Comparison of ENCODE assay signal across 8 mouse cellular contexts in genomic region chr11:84916703-84917300, GRCm38 (mm10). TPM values are rescaled to one million over a fixed set of nuclear protein-coding genes. Genes with fewer than 3 reads are reported as not detected.
DNase-seq lines count a peak whose midpoint lies in the region; ATAC-seq and TF ChIP-seq lines count a peak whose summit lies in the region.

No protein-coding gene starts in this region.

- H3K4me2 ChIP-seq in heart, embryonic 11.5 days, result peak overlapping the region; percentile 81
- peak overlapping the region; percentile 91 for H3K4me2 ChIP-seq in heart, postnatal 0 days (ENCODE audit: low read depth, low read length)

- no peak for TF ChIP-seq EP300 in heart, postnatal 0 days (IDR thresholded peaks at IDR 0.05; ENCODE audit: low read depth)

- TF ChIP-seq CTCF in heart, postnatal 0 days (IDR thresholded peaks at IDR 0.05; ENCODE audit: low read depth), result no peak

- whole genome bisulfite sequencing in heart, embryonic 11.5 days (ENCODE audit: insufficient replicate concordance), result 54% methylated on average over 7 of the region's 7 CpGs
- 52% methylated on average over 7 of the region's 7 CpGs for WGBS in heart, postnatal 0 days
- WGBS in macrophage (ENCODE audit: missing documents), result 74% methylated on average over 7 of the region's 7 CpGs

- peak overlapping the region; percentile 81 for H3K4me3 ChIP-seq in heart, embryonic 11.5 days (ENCODE audit: low read depth, low read length)
- H3K4me3 ChIP-seq in ES-E14 (ENCODE audit: insufficient read depth in 1 of 2, low read depth in 1 of 2, low read length in 2 of 2, poor library complexity in 1 of 2, severe bottlenecking in 1 of 2) (peak overlapping the region; percentile 95 to 100; a peak in 3 of 4 replicates), macrophage (ENCODE audit: inconsistent target) (peak overlapping the region; percentile 91)
- peak overlapping the region; percentile 86 for H3K4me3 ChIP-seq in heart, postnatal 0 days (ENCODE audit: low read depth, low read length)

- no peak overlapping the region for H3K27ac ChIP-seq in heart, embryonic 11.5 days (ENCODE audit: low read depth, low read length)
- H3K27ac ChIP-seq in ES-E14 (ENCODE audit: insufficient read depth, low read depth, low read length, poor library complexity, severe bottlenecking) (no peak overlapping the region), macrophage (no peak overlapping the region)
- no peak overlapping the region for H3K27ac ChIP-seq in heart, postnatal 0 days (ENCODE audit: low read depth)

- no peaks in the 10 kb centered on the region for H3K27me3 ChIP-seq in heart, embryonic 11.5 days (ENCODE audit: control insufficient read depth, insufficient read depth, low read length)
- no peaks in the 10 kb centered on the region for H3K27me3 ChIP-seq in heart, postnatal 0 days (ENCODE audit: control insufficient read depth, insufficient read depth, low read length)

- H3K36me3 ChIP-seq in heart, embryonic 11.5 days (ENCODE audit: control insufficient read depth, insufficient read depth, low read length), result peaks cover 9% of the 10 kb centered on the region; the same call in 1 of the 2 replicates
- H3K36me3 ChIP-seq in ES-E14 (ENCODE audit: control insufficient read depth, insufficient read depth, low read length, poor library complexity, severe bottlenecking), result peaks cover 16% of the 10 kb centered on the region
- peaks cover 14% of the 10 kb centered on the region for H3K36me3 ChIP-seq in heart, postnatal 0 days (replicated peaks; ENCODE audit: control insufficient read depth, insufficient read depth, low read length)
- peaks cover 3% of the 10 kb centered on the region; the same call in 1 of the 2 replicates for H3K36me3 ChIP-seq in macrophage (ENCODE audit: inconsistent target)

- in situ Hi-C loops in ES-E14 (cut with MboI; ENCODE audit: low sequenced_read_pairs in 2 of 2, unreplicated experiment in 2 of 2), result loop anchor here in 1 of 2 experiments (5.0 kb wide), 1 partner anchor 65 kb away; no protein-coding TSS in a partner anchor

- no peaks in the 10 kb centered on the region for H3K4me1 ChIP-seq in heart, embryonic 11.5 days (ENCODE audit: control insufficient read depth, insufficient read depth, low read length)
- H3K4me1 ChIP-seq in ES-E14 (ENCODE audit: control insufficient read depth in 2 of 2, insufficient read depth in 2 of 2, low read length in 2 of 2, poor library complexity in 1 of 2), result peaks cover 0 to 2% of the 10 kb centered on the region in 2 experiments; a peak in 1 of 4 replicates
- 0 out of 2 replicates have a peak, but pooled peaks cover 10% of the 10 kb centered on the region for H3K4me1 ChIP-seq in heart, postnatal 0 days (ENCODE audit: control insufficient read depth, insufficient read depth)

- DNase-seq in heart, postnatal 36 days, result no peak
- no peak for DNase-seq in ES-E14 (ENCODE audit: low read depth, low spot score)
- no peak for DNase-seq in heart, postnatal 0 days (ENCODE audit: low spot score)
- DNase-seq in gastrocnemius, postnatal 14 days, result no peak
- no peak for DNase-seq in kidney, adult 18-20 months
- no peak for DNase-seq in gastrocnemius, postnatal 36 days

- H3K9ac ChIP-seq in heart, embryonic 11.5 days (ENCODE audit: low read depth, low read length), result peak overlapping the region; percentile 50; the same call in 1 of the 2 replicates
- no peak overlapping the region; the same call in 1 of the 2 replicates for H3K9ac ChIP-seq in ES-E14 (ENCODE audit: insufficient read depth, low read depth, low read length, poor library complexity, severe bottlenecking)
- H3K9ac ChIP-seq in heart, postnatal 0 days (replicated peaks; ENCODE audit: low read depth, low read length), result no peak overlapping the region

- intact Hi-C loops in heart, postnatal 36 days (cut with DNase I), result loop anchor here (5.0 kb wide), 1 partner anchor 265 kb away; no protein-coding TSS in a partner anchor
- intact Hi-C loops in gastrocnemius, postnatal 14 days (cut with DNase I; ENCODE audit: low total_unique reads), result no loop called here
- intact Hi-C loops in gastrocnemius, postnatal 36 days (cut with DNase I), result loop anchor here (5.0 kb wide), 2 partner anchors 60 to 75 kb away; no protein-coding TSS in a partner anchor

- ATAC-seq in heart, embryonic 11.5 days (replicated peaks; ENCODE audit: insufficient number of reproducible peaks, low FRiP score, low TSS enrichment), result no peak
- no peak for ATAC-seq in heart, postnatal 0 days (ENCODE audit: insufficient read depth, low read depth)

- H3K79me2 ChIP-seq in macrophage (ENCODE audit: inconsistent target), result peaks cover 15% of the 10 kb centered on the region; the same call in 1 of the 2 replicates

- H3K9me3 ChIP-seq in heart, embryonic 11.5 days (replicated peaks; ENCODE audit: control insufficient read depth, low read length), result no peaks in the 10 kb centered on the region
- H3K9me3 ChIP-seq in ES-E14 (ENCODE audit: control insufficient read depth, insufficient read depth, low read depth, low read length), result no peaks in the 10 kb centered on the region
- H3K9me3 ChIP-seq in heart, postnatal 0 days (replicated peaks; ENCODE audit: control insufficient read depth, low read length), result no peaks in the 10 kb centered on the region

RNA-seq across cellular contexts. Expression of gene Znhit3, which starts 0.6 kb away (rescaled TPM):
- polyA plus RNA-seq in heart, embryonic 11.5 days (2014; fragmentation: Nextera tagmentation; extraction: Ambion mirVana), result 44.7 and 46.2 TPM in 2 replicates
- 10 to 100 TPM in 1 of 2 experiments, 1 to 10 TPM in 1; 8.8 to 10.5 TPM for total RNA-seq in heart, postnatal 36 days (2021)
- total RNA-seq in ES-E14 (2012; rRNA removed), result 57.4 and 80.4 TPM in 2 replicates
- total RNA-seq in heart, postnatal 0 days (2014; rRNA removed; ENCODE audit: low replicate concordance), result 21.1 and 31.0 TPM in 2 replicates
- polyA plus RNA-seq in heart, postnatal 0 days (2015; fragmentation: Nextera tagmentation; extraction: Ambion mirVana), result 27.5 and 29.6 TPM in 2 replicates
- total RNA-seq in macrophage (2018; cell fraction: chromatin; rRNA removed), result 10 to 100 TPM in 11 of 26 experiments, 1 to 10 TPM in 14, not detected in 1; 2.4 to 15.1 (median 9.5) TPM
- total RNA-seq in macrophage (2018; cell fraction: cytosol; rRNA removed), result 10 to 100 TPM in 10 of 26 experiments, 1 to 10 TPM in 16; 6.0 to 12.8 (median 9.4) TPM
- 10 to 100 TPM in 7 of 26 experiments, 1 to 10 TPM in 19; 1.5 to 14.5 (median 6.1) TPM for total RNA-seq in macrophage (2018; cell fraction: nucleus; rRNA removed)
- 6.5 to 17.6 TPM (median 8.5 TPM) in 3 replicates for polyA plus RNA-seq in macrophage (2018)
- 10 to 100 TPM in 1 of 2 experiments, 1 to 10 TPM in 1; 9.5 to 11.2 TPM for total RNA-seq in gastrocnemius, postnatal 14 days (2021)
- 10 to 100 TPM; 11.7 to 12.8 TPM for total RNA-seq in gastrocnemius, postnatal 36 days (2021)

RNA-seq across cellular contexts. Expression of gene Pigw, which starts 36.7 kb away (rescaled TPM):
- polyA plus RNA-seq in heart, embryonic 11.5 days (2014; fragmentation: Nextera tagmentation; extraction: Ambion mirVana), result 2.0 and 4.0 TPM in 2 replicates
- total RNA-seq in heart, postnatal 36 days (2021), result 1 to 10 TPM; 4.7 to 7.6 TPM
- total RNA-seq in ES-E14 (2012; rRNA removed), result 7.2 and 7.7 TPM in 2 replicates
- 0.77 and 2.5 TPM in 2 replicates for total RNA-seq in heart, postnatal 0 days (2014; rRNA removed; ENCODE audit: low replicate concordance)
- polyA plus RNA-seq in heart, postnatal 0 days (2015; fragmentation: Nextera tagmentation; extraction: Ambion mirVana), result 1.6 and 2.1 TPM in 2 replicates
- total RNA-seq in macrophage (2018; cell fraction: chromatin; rRNA removed), result 10 to 100 TPM in 1 of 26 experiments, 1 to 10 TPM in 24, under 1 TPM in 1; 0.95 to 11.3 (median 3.7) TPM
- total RNA-seq in macrophage (2018; cell fraction: cytosol; rRNA removed), result 1 to 10 TPM; 1.7 to 4.8 (median 3.1) TPM
- total RNA-seq in macrophage (2018; cell fraction: nucleus; rRNA removed), result 10 to 100 TPM in 8 of 26 experiments, 1 to 10 TPM in 18; 2.6 to 17.9 (median 5.4) TPM
- polyA plus RNA-seq in macrophage (2018), result 3.5 to 7.1 TPM (median 4.7 TPM) in 3 replicates
- 1 to 10 TPM; 6.6 to 6.8 TPM for total RNA-seq in gastrocnemius, postnatal 14 days (2021)
- total RNA-seq in gastrocnemius, postnatal 36 days (2021), result 1 to 10 TPM; 4.0 to 5.5 TPM

RNA-seq across cellular contexts. Expression of gene Myo19, which starts 36.9 kb away (rescaled TPM):
- polyA plus RNA-seq in heart, embryonic 11.5 days (2014; fragmentation: Nextera tagmentation; extraction: Ambion mirVana), result 7.2 and 7.7 TPM in 2 replicates
- 1 to 10 TPM; 5.5 to 5.8 TPM for total RNA-seq in heart, postnatal 36 days (2021)
- total RNA-seq in ES-E14 (2012; rRNA removed), result 16.2 and 20.2 TPM in 2 replicates
- total RNA-seq in heart, postnatal 0 days (2014; rRNA removed; ENCODE audit: low replicate concordance), result 2.1 and 12.6 TPM in 2 replicates
- 2.6 and 3.0 TPM in 2 replicates for polyA plus RNA-seq in heart, postnatal 0 days (2015; fragmentation: Nextera tagmentation; extraction: Ambion mirVana)
- 10 to 100 TPM in 3 of 26 experiments, 1 to 10 TPM in 23; 2.3 to 11.8 (median 7.5) TPM for total RNA-seq in macrophage (2018; cell fraction: chromatin; rRNA removed)
- 1 to 10 TPM in 22 of 26 experiments, under 1 TPM in 4; 0.76 to 1.8 (median 1.4) TPM for total RNA-seq in macrophage (2018; cell fraction: cytosol; rRNA removed)
- 10 to 100 TPM in 1 of 26 experiments, 1 to 10 TPM in 25; 1.5 to 16.8 (median 3.7) TPM for total RNA-seq in macrophage (2018; cell fraction: nucleus; rRNA removed)
- polyA plus RNA-seq in macrophage (2018), result 1.1 to 3.6 TPM (median 1.7 TPM) in 3 replicates
- total RNA-seq in gastrocnemius, postnatal 14 days (2021), result 1 to 10 TPM; 2.1 to 2.9 TPM
- total RNA-seq in gastrocnemius, postnatal 36 days (2021), result 1 to 10 TPM; 1.9 to 3.6 TPM

RNA-seq across cellular contexts. Expression of gene Car4, which starts 40.8 kb away (rescaled TPM):
- polyA plus RNA-seq in heart, embryonic 11.5 days (2014; fragmentation: Nextera tagmentation; extraction: Ambion mirVana), result 11.4 TPM in 2 replicates
- 10 to 100 TPM; 36.6 to 67.0 TPM for total RNA-seq in heart, postnatal 36 days (2021)
- total RNA-seq in ES-E14 (2012; rRNA removed), result 17.1 and 17.3 TPM in 2 replicates
- 7.4 TPM in 1 of 2 replicates, not detected in the other for total RNA-seq in heart, postnatal 0 days (2014; rRNA removed; ENCODE audit: low replicate concordance)
- polyA plus RNA-seq in heart, postnatal 0 days (2015; fragmentation: Nextera tagmentation; extraction: Ambion mirVana), result 30.8 and 33.7 TPM in 2 replicates
- 1 to 10 TPM in 3 of 26 experiments, not detected in 23; 4.7 to 6.0 (median 5.6) TPM for total RNA-seq in macrophage (2018; cell fraction: chromatin; rRNA removed)
- under 1 TPM in 4 of 26 experiments, not detected in 22; 0.10 to 0.86 (median 0.40) TPM for total RNA-seq in macrophage (2018; cell fraction: cytosol; rRNA removed)
- 1 to 10 TPM in 4 of 26 experiments, not detected in 22; 1.3 to 8.3 (median 5.9) TPM for total RNA-seq in macrophage (2018; cell fraction: nucleus; rRNA removed)
- not detected in 3 replicates for polyA plus RNA-seq in macrophage (2018)
- total RNA-seq in gastrocnemius, postnatal 14 days (2021), result 10 to 100 TPM; 18.3 to 28.3 TPM
- total RNA-seq in gastrocnemius, postnatal 36 days (2021), result 10 to 100 TPM; 12.9 to 14.6 TPM

RNA-seq across cellular contexts. Expression of gene Ggnbp2, which starts 46.2 kb away (rescaled TPM):
- polyA plus RNA-seq in heart, embryonic 11.5 days (2014; fragmentation: Nextera tagmentation; extraction: Ambion mirVana), result 52.4 and 54.8 TPM in 2 replicates
- total RNA-seq in heart, postnatal 36 days (2021), result 10 to 100 TPM; 48.3 to 48.8 TPM
- total RNA-seq in ES-E14 (2012; rRNA removed), result 38.6 and 59.1 TPM in 2 replicates
- total RNA-seq in heart, postnatal 0 days (2014; rRNA removed; ENCODE audit: low replicate concordance), result 31.2 and 35.0 TPM in 2 replicates
- 37.2 and 39.4 TPM in 2 replicates for polyA plus RNA-seq in heart, postnatal 0 days (2015; fragmentation: Nextera tagmentation; extraction: Ambion mirVana)
- total RNA-seq in macrophage (2018; cell fraction: chromatin; rRNA removed), result 100 to 1,000 TPM; 270 to 557 (median 405) TPM
- 100 to 1,000 TPM in 6 of 26 experiments, 10 to 100 TPM in 20; 60.0 to 117 (median 90.2) TPM for total RNA-seq in macrophage (2018; cell fraction: cytosol; rRNA removed)
- total RNA-seq in macrophage (2018; cell fraction: nucleus; rRNA removed), result 100 to 1,000 TPM; 150 to 314 (median 228) TPM
- polyA plus RNA-seq in macrophage (2018), result 70.8 to 80.2 TPM (median 75.8 TPM) in 3 replicates
- total RNA-seq in gastrocnemius, postnatal 14 days (2021), result 10 to 100 TPM; 33.9 to 40.8 TPM
- 10 to 100 TPM; 30.6 to 40.6 TPM for total RNA-seq in gastrocnemius, postnatal 36 days (2021)
